Mouse (Mus musculus): ENCODE data around the gene Galnt10. TPM values are rescaled to one million over a fixed set of nuclear protein-coding genes. Genes with fewer than 3 reads are reported as not detected.

The Galnt10 gene
- 18.3 and 18.6 TPM in 2 replicates for polyA plus RNA-seq (2016; fragmentation: Nextera tagmentation; extraction: Ambion mirVana)

GRCm38 (mm10) chr11:57645018-57645559, at the start of gene Galnt10:
Galnt10 (plus strand) TSS chr11:57645442.
- no peaks in the 10 kb centered on the region for H3K9me3 ChIP-seq
- peak within 1 kb of the TSS; percentile 70 for H3K4me3 ChIP-seq
- DNase-seq (ENCODE audit: extremely low spot score, low spot score), result peak; percentile 88
- H3K36me3 ChIP-seq (replicated peaks), result 0 out of 2 replicates have a peak, but pooled peaks cover 3% of the 10 kb centered on the region
- WGBS, result under 1% methylated on average over 60 of the region's 60 CpGs
- peak within 1 kb of the TSS; percentile 95 for H3K27ac ChIP-seq
- peaks cover 64% of the 10 kb centered on the region for H3K4me1 ChIP-seq
- peaks cover 14% of the 10 kb centered on the region for H3K27me3 ChIP-seq (ENCODE audit: poor library complexity, severe bottlenecking)

DNA sequence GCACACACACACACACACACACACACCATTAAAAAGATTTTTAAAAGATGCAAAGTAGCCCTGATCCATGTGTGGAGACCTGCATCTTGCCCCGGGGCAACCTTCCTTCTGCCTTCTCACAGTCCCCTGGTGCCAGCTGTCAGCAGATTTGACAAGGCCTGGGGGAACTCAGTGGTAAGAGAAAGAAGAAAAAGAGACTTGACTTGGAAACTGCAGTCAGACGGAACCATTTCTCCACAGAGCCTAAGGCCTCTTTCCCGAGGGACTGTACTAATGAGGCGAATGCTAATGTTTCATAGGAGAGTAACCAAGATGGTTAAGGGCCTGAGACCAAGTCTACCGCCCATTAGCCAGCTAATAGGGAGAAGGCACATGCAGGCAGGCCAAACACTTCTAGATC, 49.3 kb upstream of the Galnt10 start:
- H3K4me3 ChIP-seq, result no peak overlapping the region
- no peak for DNase-seq (ENCODE audit: extremely low spot score, low spot score)
- H3K9me3 ChIP-seq, result no peaks in the 10 kb centered on the region
- peaks cover 21% of the 10 kb centered on the region for H3K4me1 ChIP-seq
- peaks cover 12% of the 10 kb centered on the region; the same call in 1 of the 2 replicates for H3K27me3 ChIP-seq (ENCODE audit: poor library complexity, severe bottlenecking)
- 86% methylated on average over 5 of the region's 5 CpGs for WGBS
- H3K36me3 ChIP-seq (replicated peaks), result no peaks in the 10 kb centered on the region
- no peak overlapping the region for H3K27ac ChIP-seq

- H3K36me3 ChIP-seq (replicated peaks), result no peaks in the 10 kb centered on the region
- no peaks in the 10 kb centered on the region for H3K9me3 ChIP-seq
- H3K27ac ChIP-seq, result no peak overlapping the region
- peaks cover 32% of the 10 kb centered on the region for H3K4me1 ChIP-seq
- no peak for DNase-seq (ENCODE audit: extremely low spot score, low spot score)
- H3K27me3 ChIP-seq (ENCODE audit: poor library complexity, severe bottlenecking), result peaks cover 31% of the 10 kb centered on the region
- 83% methylated on average over 5 of the region's 5 CpGs for WGBS
- H3K4me3 ChIP-seq, result no peak overlapping the region
Measured at GRCm38 (mm10) chr11:57598161-57598560, 47.1 kb upstream of the Galnt10 start.

DNA sequence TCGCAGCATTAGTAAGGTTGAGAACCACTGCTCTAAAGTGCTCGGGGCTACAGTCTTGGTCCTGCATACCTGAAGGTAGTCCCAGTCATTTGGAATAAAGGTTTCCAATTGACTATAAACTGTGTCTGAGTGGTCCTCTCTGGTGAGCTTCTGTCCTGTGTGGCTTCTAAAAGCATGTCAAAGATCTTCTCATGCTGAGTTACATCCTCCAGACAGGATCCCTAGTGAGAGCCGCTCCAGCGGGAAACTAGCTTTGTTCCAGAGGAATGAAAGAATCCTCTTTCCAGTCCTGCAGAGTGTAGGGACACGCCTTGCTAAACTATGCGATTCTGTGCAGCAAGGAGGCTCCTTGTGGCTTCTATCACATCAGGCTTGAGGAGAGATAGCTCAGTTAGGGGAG, 45.9 kb upstream of the Galnt10 start:
- Histone ChIP-seq H3K27ac (no peak overlapping the region), H3K9me3 (no peaks in the 10 kb centered on the region), H3K4me1 (peaks cover 32% of the 10 kb centered on the region), H3K4me3 (no peak overlapping the region), H3K27me3 (ENCODE audit: poor library complexity, severe bottlenecking) (peaks cover 42% of the 10 kb centered on the region), H3K36me3 (replicated peaks) (no peaks in the 10 kb centered on the region)
- DNase-seq (ENCODE audit: extremely low spot score, low spot score), result no peak
- 55% methylated on average over 6 of the region's 6 CpGs for WGBS

DNA sequence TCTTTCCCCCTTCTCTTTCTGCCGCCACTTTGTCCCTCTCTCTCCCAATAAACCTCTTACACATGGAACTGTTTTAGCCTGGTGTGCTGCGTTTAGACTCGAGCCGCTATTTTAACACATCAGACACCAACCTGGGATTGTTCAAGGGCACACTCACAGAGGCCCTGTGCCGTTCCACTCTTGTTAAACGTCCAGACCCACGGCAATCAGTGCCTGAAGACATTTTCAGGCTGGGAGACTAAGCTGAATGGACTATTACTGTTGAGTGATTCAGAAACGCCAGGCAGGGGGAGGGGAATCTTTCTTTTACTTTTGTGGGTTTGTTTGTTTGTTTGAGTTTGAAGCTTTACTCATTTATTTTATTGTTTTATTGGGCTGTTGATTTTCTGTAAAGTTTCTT, 45.1 kb upstream of the Galnt10 start:
- H3K27me3 ChIP-seq (ENCODE audit: poor library complexity, severe bottlenecking), result peaks cover 49% of the 10 kb centered on the region
- H3K4me1 ChIP-seq, result peaks cover 37% of the 10 kb centered on the region
- 0 out of 2 replicates have a peak overlapping the region, but pooled peaks have one; percentile 1 for H3K4me3 ChIP-seq
- no peaks in the 10 kb centered on the region for H3K9me3 ChIP-seq
- WGBS, result 21% methylated on average over 8 of the region's 8 CpGs
- no peak for DNase-seq (ENCODE audit: extremely low spot score, low spot score)
- peak overlapping the region; percentile 51 for H3K27ac ChIP-seq
- H3K36me3 ChIP-seq (replicated peaks), result no peaks in the 10 kb centered on the region

DNA sequence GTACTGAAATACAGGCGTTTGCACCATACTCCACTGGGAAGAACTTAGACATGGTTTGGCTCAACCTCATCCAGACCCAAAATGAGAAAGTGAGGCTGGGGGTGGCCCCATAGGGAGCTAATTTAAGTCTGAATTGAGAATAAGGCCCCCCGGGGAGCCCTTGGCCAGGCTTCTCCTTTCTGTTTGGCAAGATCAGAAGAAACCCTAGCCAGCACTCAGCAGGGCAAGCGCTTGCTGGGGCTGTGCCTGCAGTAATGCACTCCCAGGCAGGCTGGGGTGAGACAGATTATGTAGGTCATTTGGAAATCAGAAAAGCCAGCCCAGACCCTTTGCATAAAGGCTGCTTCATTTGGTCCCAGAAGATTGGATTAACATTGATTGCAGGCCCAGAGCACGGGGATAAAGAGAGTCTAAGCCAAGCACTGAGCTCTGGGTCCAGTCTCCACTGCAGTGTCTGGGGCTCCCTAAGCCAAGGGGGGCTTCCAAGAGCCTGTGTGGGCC, 44.6 kb upstream of the Galnt10 start:
- DNase-seq (ENCODE audit: extremely low spot score, low spot score), result peak; percentile 45
- Histone ChIP-seq H3K36me3 (replicated peaks) (no peaks in the 10 kb centered on the region), H3K4me3 (peak overlapping the region; percentile 1; the same call in 1 of the 2 replicates), H3K9me3 (no peaks in the 10 kb centered on the region), H3K27ac (peak overlapping the region; percentile 51), H3K27me3 (ENCODE audit: poor library complexity, severe bottlenecking) (peaks cover 54% of the 10 kb centered on the region), H3K4me1 (peaks cover 42% of the 10 kb centered on the region)
- WGBS, result 10% methylated on average over 4 of the region's 4 CpGs

GRCm38 (mm10) chr11:57601806-57602455, 43.3 kb upstream of the Galnt10 start:
- peaks cover 45% of the 10 kb centered on the region for H3K4me1 ChIP-seq

DNA sequence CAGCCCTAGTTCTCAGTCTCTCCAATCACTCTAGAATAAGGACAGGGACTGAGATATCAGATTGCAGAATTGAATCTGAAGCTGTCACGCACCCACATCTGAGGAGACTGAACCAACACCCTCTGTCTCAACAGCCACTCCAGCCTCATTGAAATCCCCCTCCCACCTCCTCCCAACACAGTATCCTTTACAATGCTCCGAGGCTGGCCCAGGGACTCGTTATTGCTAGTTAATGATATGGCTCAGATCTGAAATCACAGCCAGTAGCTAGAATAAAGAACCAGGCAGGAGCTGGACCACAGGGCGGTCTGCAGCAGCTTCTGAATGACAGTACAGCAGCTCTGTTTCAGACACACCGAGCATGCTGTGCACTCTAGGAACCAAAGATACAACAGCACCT, 40.2 kb upstream of the Galnt10 start:
- WGBS, result 50% methylated on average over 5 of the region's 5 CpGs
- H3K9me3 ChIP-seq, result no peaks in the 10 kb centered on the region
- DNase-seq (ENCODE audit: extremely low spot score, low spot score), result no peak
- H3K4me3 ChIP-seq, result no peak overlapping the region
- no peak overlapping the region for H3K27ac ChIP-seq
- no peaks in the 10 kb centered on the region for H3K36me3 ChIP-seq (replicated peaks)
- peaks cover 54% of the 10 kb centered on the region for H3K27me3 ChIP-seq (ENCODE audit: poor library complexity, severe bottlenecking)
- H3K4me1 ChIP-seq, result peaks cover 35% of the 10 kb centered on the region

More at GRCm38 (mm10) chr11:57601806-57602455, 43.3 kb upstream of the Galnt10 start:
- Histone ChIP-seq H3K9me3 (no peaks in the 10 kb centered on the region), H3K36me3 (replicated peaks) (no peaks in the 10 kb centered on the region), H3K27me3 (ENCODE audit: poor library complexity, severe bottlenecking) (peaks cover 66% of the 10 kb centered on the region), H3K4me3 (no peak overlapping the region), H3K27ac (no peak overlapping the region)
- WGBS, result 80% methylated on average over 2 of the region's 2 CpGs
- no peak for DNase-seq (ENCODE audit: extremely low spot score, low spot score)

DNA sequence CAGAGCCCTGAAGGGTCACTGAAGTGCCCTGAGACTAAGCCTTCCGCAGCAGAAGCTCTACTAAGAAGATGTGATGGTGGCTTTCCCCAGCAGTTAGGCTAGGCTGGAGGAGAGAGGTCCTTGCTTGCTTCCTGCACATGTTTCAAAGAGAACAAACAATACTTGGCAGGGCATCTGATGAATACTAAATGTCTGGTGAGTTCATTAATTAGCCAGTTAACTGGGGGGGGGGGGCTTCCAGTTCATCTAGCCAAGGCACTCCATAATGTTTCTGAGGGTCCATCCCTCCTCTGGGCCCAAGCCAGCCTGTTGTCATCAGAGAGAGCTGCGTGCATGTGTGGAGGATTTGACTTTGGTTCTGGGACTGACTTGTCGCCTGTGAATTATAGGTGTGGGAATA, 39.6 kb upstream of the Galnt10 start:
- 86% methylated on average over 3 of the region's 3 CpGs for WGBS
- Histone ChIP-seq H3K9me3 (no peaks in the 10 kb centered on the region), H3K36me3 (replicated peaks) (no peaks in the 10 kb centered on the region), H3K4me1 (peaks cover 30% of the 10 kb centered on the region), H3K27me3 (ENCODE audit: poor library complexity, severe bottlenecking) (peaks cover 54% of the 10 kb centered on the region), H3K4me3 (no peak overlapping the region), H3K27ac (no peak overlapping the region)
- DNase-seq (ENCODE audit: extremely low spot score, low spot score), result no peak

DNA sequence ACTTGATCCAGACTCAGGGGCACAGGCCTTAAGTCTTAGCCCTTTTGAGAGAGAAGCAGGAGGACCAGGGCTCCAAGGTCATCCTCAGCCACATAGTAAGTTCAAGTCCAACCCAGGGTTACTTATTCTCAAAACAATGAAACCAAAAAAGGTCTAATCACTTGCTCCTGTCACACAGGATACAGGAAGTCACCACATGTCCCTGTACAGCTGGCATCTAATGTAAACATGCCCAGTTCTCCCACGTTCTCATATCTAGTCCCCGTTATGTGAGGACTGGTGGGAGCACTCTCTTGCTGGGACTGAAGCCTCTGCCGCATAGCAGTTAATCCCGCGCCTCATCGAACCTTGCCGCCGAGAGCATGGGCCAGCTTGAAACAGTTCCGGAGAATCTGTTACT, 30.7 kb upstream of the Galnt10 start:
- H3K9me3 ChIP-seq, result no peaks in the 10 kb centered on the region
- peaks cover 19% of the 10 kb centered on the region for H3K4me1 ChIP-seq
- 0 out of 2 replicates have a peak, but pooled peaks cover 7% of the 10 kb centered on the region for H3K27me3 ChIP-seq (ENCODE audit: poor library complexity, severe bottlenecking)
- no peaks in the 10 kb centered on the region for H3K36me3 ChIP-seq (replicated peaks)
- no peak for DNase-seq (ENCODE audit: extremely low spot score, low spot score)
- H3K4me3 ChIP-seq, result no peak overlapping the region
- H3K27ac ChIP-seq, result no peak overlapping the region
- 84% methylated on average over 9 of the region's 9 CpGs for WGBS

DNA sequence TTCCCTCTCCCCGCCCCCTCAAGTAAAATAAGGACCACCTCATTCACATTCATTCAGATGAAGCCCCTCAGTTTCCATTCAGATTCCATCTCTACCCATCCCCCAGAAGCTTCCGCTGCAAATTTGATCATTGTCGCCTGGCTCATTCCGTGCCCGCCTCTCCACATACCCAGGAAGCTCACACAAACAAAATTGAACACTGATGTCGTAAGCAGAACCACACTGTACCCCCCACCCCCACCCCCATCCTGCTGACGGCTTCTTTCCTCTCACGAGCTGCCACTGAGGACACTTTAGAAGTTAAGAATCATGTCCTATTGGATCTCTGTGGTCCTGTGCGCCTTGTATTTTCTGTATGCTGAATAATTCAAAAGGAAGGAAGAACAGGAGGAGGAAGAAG, 30.0 kb upstream of the Galnt10 start:
- H3K36me3 ChIP-seq (replicated peaks), result no peaks in the 10 kb centered on the region
- H3K4me3 ChIP-seq, result no peak overlapping the region
- peaks cover 19% of the 10 kb centered on the region for H3K4me1 ChIP-seq
- WGBS, result 84% methylated on average over 9 of the region's 9 CpGs
- H3K27me3 ChIP-seq (ENCODE audit: poor library complexity, severe bottlenecking), result 0 out of 2 replicates have a peak, but pooled peaks cover 7% of the 10 kb centered on the region
- H3K27ac ChIP-seq, result no peak overlapping the region
- no peak for DNase-seq (ENCODE audit: extremely low spot score, low spot score)
- H3K9me3 ChIP-seq, result no peaks in the 10 kb centered on the region

- no peak for DNase-seq (ENCODE audit: extremely low spot score, low spot score)
- peaks cover 19% of the 10 kb centered on the region for H3K4me1 ChIP-seq
- WGBS, result 85% methylated on average over 13 of the region's 13 CpGs
- H3K27ac ChIP-seq, result no peak overlapping the region
- no peaks in the 10 kb centered on the region for H3K36me3 ChIP-seq (replicated peaks)
- 0 out of 2 replicates have a peak, but pooled peaks cover 7% of the 10 kb centered on the region for H3K27me3 ChIP-seq (ENCODE audit: poor library complexity, severe bottlenecking)
- H3K4me3 ChIP-seq, result no peak overlapping the region
- no peaks in the 10 kb centered on the region for H3K9me3 ChIP-seq
Measured at GRCm38 (mm10) chr11:57615871-57616270, 29.4 kb upstream of the Galnt10 start.
